Mouse (Mus musculus) stomach, postnatal 0 days (tissue): Measurements from ENCODE around the gene Olfr58. TPM values are rescaled to one million over a fixed set of nuclear protein-coding genes. Genes with fewer than 3 reads are reported as not detected.
"Not testable (repeated sequence)": the region's sequence is repeated elsewhere in the genome, so short reads cannot be mapped to it uniquely, and the experiment has no call there.

Source experiments
- ATAC-seq: fragments of 200-750 bp; cut with Nextera tagmentation; 2 replicates; pipeline ENCODE4 v1.8.0; 2017; ENCODE audit not compliant: low FRiP score, low TSS enrichment
- DNase-seq: peaks from one replicate; pipeline ENCODE4 v3.0.0-alpha.2; 2016; ENCODE audit warnings: low spot score
- H3K27ac ChIP-seq: fragments of 300-500 bp; sonication (generic); replicated peaks from 2 replicates; pipeline ENCODE4 v1.5.1; 2014; ENCODE audit warnings: mild to moderate bottlenecking, control low read depth
- H3K27me3 ChIP-seq: fragments of 300-500 bp; sonication (generic); 2 replicates; pipeline ENCODE4 v1.6.1; 2014; ENCODE audit warnings: low read length; ENCODE audit not compliant: control insufficient read depth, insufficient read depth
- H3K36me3 ChIP-seq: fragments of 300-500 bp; sonication (generic); 2 replicates; pipeline ENCODE4 v1.6.1; 2014; ENCODE audit warnings: low read length, mixed read lengths; ENCODE audit not compliant: control insufficient read depth, insufficient read depth
- H3K4me1 ChIP-seq: fragments of 300-500 bp; sonication (generic); replicated peaks from 2 replicates; pipeline ENCODE4 v1.6.1; 2014; ENCODE audit warnings: antibody characterized with exemption; ENCODE audit not compliant: control insufficient read depth, insufficient read depth
- H3K4me2 ChIP-seq: fragments of 300-500 bp; sonication (generic); replicated peaks from 2 replicates; pipeline ENCODE4 v1.6.1; 2014; ENCODE audit warnings: low read depth, mild to moderate bottlenecking, control low read depth, moderate library complexity
- H3K4me3 ChIP-seq: fragments of 300-500 bp; sonication (generic); 2 replicates; pipeline ENCODE4 v1.5.1; 2014; ENCODE audit warnings: low read depth, low read length, control low read depth
- H3K9ac ChIP-seq: fragments of 300-500 bp; sonication (generic); 2 replicates; pipeline ENCODE4 v1.6.1; 2014; ENCODE audit warnings: mild to moderate bottlenecking, low read length, control low read depth, mixed read lengths
- H3K9me3 ChIP-seq: fragments of 300-500 bp; sonication (generic); 2 replicates; pipeline ENCODE4 v1.6.1; 2016; ENCODE audit warnings: low read length; ENCODE audit not compliant: control insufficient read depth
- CTCF ChIP-seq: IDR thresholded peaks from 2 replicates; pipeline ENCODE4 v1.5.1; 2016; ENCODE audit warnings: antibody characterized with exemption, low read depth, mild to moderate bottlenecking, moderate library complexity
- EP300 ChIP-seq: optimal IDR thresholded peaks from 2 replicates; pipeline ENCODE3; 2016; ENCODE audit warnings: antibody characterized with exemption
- WGBS: fragments of 180-500 bp; shearing (Covaris S2); extraction: QIAGEN DNeasy Blood & Tissue Kit; methylation state at CpG from one replicate; pipeline ENCODE4 v1.1.7; 2014; 5-methylcytosine and 5-hydroxymethylcytosine counted together
- polyA plus RNA-seq: library from polyadenylated mRNA; unstranded; fragments of >200 nt; fragmentation: Nextera tagmentation; extraction: Ambion mirVana; gene quantifications from 2 replicates; pipeline ENCODE4 v1.2.1, GENCODE M21; 2015

Olfr58 gene
- polyA plus RNA-seq: not detected in 2 replicates

DNA sequence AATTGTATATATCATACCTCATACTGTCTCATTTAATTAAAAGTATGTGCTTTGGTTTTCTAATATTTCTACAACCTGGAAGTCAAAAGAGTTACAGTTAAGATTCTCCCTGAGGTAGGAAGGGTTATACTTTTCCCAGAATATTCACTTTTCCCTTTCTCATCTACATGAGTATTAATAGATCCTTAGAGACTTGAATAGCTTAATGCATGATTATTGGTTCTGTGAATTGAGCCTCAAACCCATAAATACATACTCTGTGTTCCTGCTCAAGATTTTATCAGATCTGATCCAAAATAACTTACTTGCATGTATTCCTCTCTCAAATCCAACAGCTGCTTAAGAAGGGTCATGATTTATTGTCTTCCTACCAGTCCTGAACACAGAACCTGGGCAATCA, at the start of gene Olfr58:
Olfr58 (plus strand) TSS at position 301 of the 400 bp plus-strand sequence.
- H3K27me3 ChIP-seq: no peaks in the 10 kb centered on the region
- no peak for TF ChIP-seq EP300
- no peak for TF ChIP-seq CTCF
- H3K4me2 ChIP-seq: no peak within 1 kb of the TSS
- no peaks in the 10 kb centered on the region for H3K36me3 ChIP-seq
- H3K4me1 ChIP-seq: no peaks in the 10 kb centered on the region
- ATAC-seq: no peak
- no peaks in the 10 kb centered on the region for H3K9me3 ChIP-seq
- no peak within 1 kb of the TSS for H3K4me3 ChIP-seq
- H3K9ac ChIP-seq: no peak within 1 kb of the TSS
- no peak within 1 kb of the TSS for H3K27ac ChIP-seq
- DNase-seq: no peak

DNA sequence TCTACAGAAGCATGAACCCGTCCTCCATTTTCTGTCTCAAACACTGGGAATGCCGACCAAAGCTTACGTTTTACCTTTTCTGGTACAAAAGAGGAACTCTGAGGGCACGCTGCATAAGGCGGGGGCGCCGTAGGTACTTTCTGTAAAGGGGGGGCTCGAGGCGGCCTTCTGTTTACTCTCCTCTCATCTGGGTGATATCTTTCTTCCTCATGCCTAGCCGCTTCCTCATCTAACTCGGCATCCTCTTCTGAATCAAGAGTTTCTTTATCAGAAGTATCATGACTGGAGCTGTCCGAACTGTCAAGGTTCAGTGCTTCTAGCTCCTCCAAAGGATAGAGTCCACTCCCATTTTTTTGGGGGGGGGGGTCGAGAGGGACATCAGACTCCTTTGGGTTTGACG, 10.9 kb upstream of the Olfr58 start:
- Histone ChIP-seq H3K27ac (no peak overlapping the region), H3K4me1 (no peaks in the 10 kb centered on the region), H3K36me3 (no peaks in the 10 kb centered on the region), H3K9ac (no peak overlapping the region), H3K27me3 (no peaks in the 10 kb centered on the region), H3K4me3 (no peak overlapping the region), H3K4me2 (no peak overlapping the region), H3K9me3 (no peaks in the 10 kb centered on the region)
- TF ChIP-seq EP300 (no peak), CTCF (no peak)
- DNase-seq: no peak
- WGBS: 85% methylated on average over 14 of the region's 14 CpGs
- ATAC-seq: no peak

DNA sequence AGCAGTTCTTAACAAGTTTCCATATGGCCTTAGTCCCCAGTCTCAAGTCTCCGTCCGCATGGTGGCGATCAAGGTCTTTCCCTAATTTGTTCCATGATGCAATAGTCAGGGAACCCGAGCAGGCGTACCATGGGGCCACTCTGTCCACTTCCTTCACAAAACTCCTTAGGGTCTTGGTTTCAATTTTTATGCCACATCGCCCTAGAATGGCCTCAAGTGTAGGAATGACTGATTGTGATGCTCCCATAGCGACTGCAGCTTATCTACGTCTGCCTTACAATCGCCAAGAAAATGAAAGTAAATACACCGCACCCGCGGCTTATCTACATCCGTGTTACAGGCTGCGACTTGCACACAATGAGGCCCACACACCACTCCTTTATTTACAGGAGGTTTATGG, 10.4 kb upstream of the Olfr58 start:
- Histone ChIP-seq H3K9ac (no peak overlapping the region), H3K4me2 (no peak overlapping the region), H3K9me3 (no peaks in the 10 kb centered on the region), H3K4me3 (no peak overlapping the region), H3K27me3 (no peaks in the 10 kb centered on the region), H3K27ac (no peak overlapping the region), H3K36me3 (no peaks in the 10 kb centered on the region), H3K4me1 (no peaks in the 10 kb centered on the region)
- TF ChIP-seq EP300 (no peak), CTCF (no peak)
- DNase-seq: no peak
- no peak for ATAC-seq
- WGBS: 82% methylated on average over 14 of the region's 14 CpGs

DNA sequence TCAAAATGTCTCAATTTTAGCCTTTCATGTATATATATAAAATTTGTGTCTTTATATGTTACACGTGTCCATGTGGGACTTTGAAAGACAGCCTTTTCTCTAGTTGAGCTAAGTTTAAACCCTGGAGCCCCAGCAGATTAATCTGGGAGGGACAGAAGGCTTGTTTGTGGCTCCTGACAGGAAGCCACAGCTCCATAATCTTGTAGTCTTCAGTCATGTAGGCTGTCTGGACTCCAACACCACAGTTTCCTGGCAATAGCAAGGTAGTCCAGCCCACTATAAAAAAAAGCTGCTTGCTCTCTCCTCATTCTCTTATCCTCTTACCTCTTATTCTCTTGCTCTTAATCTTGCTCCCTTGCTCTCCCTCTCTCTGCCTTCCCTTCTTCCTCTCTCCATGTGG, 22.9 kb downstream of the Olfr58 start:
- Histone ChIP-seq H3K4me2 (no peak overlapping the region), H3K9me3 (no peaks in the 10 kb centered on the region), H3K36me3 (no peaks in the 10 kb centered on the region), H3K4me3 (no peak overlapping the region), H3K4me1 (no peaks in the 10 kb centered on the region), H3K9ac (no peak overlapping the region), H3K27me3 (no peaks in the 10 kb centered on the region), H3K27ac (no peak overlapping the region)
- ATAC-seq (no peak), DNase-seq (no peak)
- TF ChIP-seq CTCF: no peak
- TF ChIP-seq EP300: no peak
- 62% methylated on average over 1 of the region's 1 CpGs for WGBS

DNA sequence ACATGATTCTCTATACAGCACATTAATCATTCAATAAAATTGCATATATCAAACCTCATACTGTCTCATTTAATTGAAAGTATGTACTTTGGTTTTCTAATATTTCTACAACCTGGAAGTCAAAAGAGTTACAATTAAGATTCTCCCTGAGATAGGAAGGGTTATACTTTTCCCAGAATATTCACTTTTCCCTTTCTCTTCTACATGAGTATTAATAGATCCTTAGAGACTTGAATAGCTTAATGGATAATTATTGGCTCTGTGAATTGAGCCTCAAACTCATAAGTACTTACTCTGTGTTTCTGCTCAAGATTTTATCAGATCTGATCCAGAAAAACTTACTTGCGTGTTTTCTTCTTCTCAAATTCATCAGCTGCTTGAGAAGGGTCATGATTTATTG, 24.5 kb downstream of the Olfr58 start, which contains the start of gene Olfr859:
Olfr859 (plus strand) TSS at position 301 of the 400 bp plus-strand sequence.
- H3K36me3 ChIP-seq, H3K9ac ChIP-seq, H3K4me3 ChIP-seq, H3K27me3 ChIP-seq, ATAC-seq, H3K4me1 ChIP-seq, H3K9me3 ChIP-seq, H3K27ac ChIP-seq, DNase-seq, H3K4me2 ChIP-seq: not testable (repeated sequence)
- WGBS: 45% methylated on average over 1 of the region's 1 CpGs

Other genes starting within 250 kb of the Olfr58 start
- not detected in 2 replicates for gene Olfr853, start 239.2 kb upstream of the Olfr58 start, polyA plus RNA-seq
- gene Olfr854, start 212.9 kb upstream of the Olfr58 start, polyA plus RNA-seq: not detected in 2 replicates
- gene Olfr855, start 197.7 kb upstream of the Olfr58 start, polyA plus RNA-seq: not detected in 2 replicates
- gene Zfp317, start 158.2 kb upstream of the Olfr58 start, polyA plus RNA-seq: 9.0 and 9.9 TPM in 2 replicates
- gene Olfr857, start 70.8 kb upstream of the Olfr58 start, polyA plus RNA-seq: not detected in 2 replicates
- gene Olfr859, start 24.6 kb downstream of the Olfr58 start, polyA plus RNA-seq: not detected in 2 replicates
- gene Olfr860, start 69.5 kb downstream of the Olfr58 start, polyA plus RNA-seq: not detected in 2 replicates
- not detected in 2 replicates for gene Olfr862, start 107.7 kb downstream of the Olfr58 start, polyA plus RNA-seq
- 0.31 and 0.33 TPM in 2 replicates for gene Olfr77, start 136.6 kb downstream of the Olfr58 start, polyA plus RNA-seq
- gene Olfr866, start 247.8 kb downstream of the Olfr58 start, polyA plus RNA-seq: not detected in 2 replicates